16 mouse cellular contexts compared by ENCODE assay signal in the genomic region with DNA sequence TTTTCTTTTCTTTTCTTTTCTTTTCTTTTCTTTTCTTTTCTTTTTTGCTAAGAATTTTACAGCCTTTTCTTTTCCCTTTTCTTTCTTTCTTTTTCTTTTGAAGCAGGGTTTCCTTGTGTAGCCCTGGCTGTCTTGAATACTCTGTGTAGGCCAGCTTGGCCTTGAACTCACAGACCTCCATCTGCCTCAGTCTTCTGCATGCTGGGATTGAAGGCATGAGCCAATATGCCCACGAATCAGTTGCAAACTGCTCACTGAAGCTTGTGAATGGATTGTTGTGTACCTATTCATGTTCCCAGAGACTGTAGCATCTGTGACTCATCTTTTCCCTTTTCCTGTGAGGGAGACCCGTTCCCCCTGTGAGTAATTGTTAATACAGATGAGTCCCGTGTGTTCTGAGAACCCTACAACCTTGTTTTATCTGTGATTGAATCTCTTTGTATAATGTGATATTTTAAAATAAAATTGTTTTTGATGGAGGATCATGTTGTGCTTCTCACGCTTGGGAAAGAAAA.
"Had no signal": no experiment of that assay in that cellular context is flagged by ENCODE, and none has a peak within 500 bp of the region (broad histone marks: within the 10 kb centered on the region; RNA-seq: fewer than 3 reads in every experiment).

No protein-coding gene starts in this region.

- DNase-seq: kidney, adult 8-10 months; kidney, postnatal 10 days; kidney, postnatal 36 days; left cerebral cortex, postnatal 4 days; liver, postnatal 0 days; lung, embryonic 14.5 days; lung, postnatal 4 days; midbrain, embryonic 14.5 days; right cerebral cortex, adult 18-20 months; right cerebral cortex, postnatal 14 days; right cerebral cortex, postnatal 4 days; thymus, postnatal 25 days had no signal

- H3K27ac ChIP-seq: kidney, embryonic 15.5 days; limb, embryonic 12.5 days; limb, embryonic 15.5 days; liver, embryonic 14.5 days had no signal

- H3K4me3 ChIP-seq: kidney, embryonic 15.5 days; limb, embryonic 12.5 days; limb, embryonic 15.5 days had no signal
